Mouse (Mus musculus) myocyte (in vitro differentiated cells): ENCODE results near the gene Fxyd1.

Experiments used
- CEBPB ChIP-seq: IDR thresholded peaks from 2 replicates; pipeline ENCODE4 v1.6.1; 2011; ENCODE audit warnings: mild to moderate bottlenecking, moderate library complexity; ENCODE audit not compliant: poor library complexity, insufficient read depth, severe bottlenecking
- E2F4 ChIP-seq: IDR thresholded peaks from one replicate; pipeline ENCODE4 v1.6.1; 2011; ENCODE audit warnings: mild to moderate bottlenecking, control low read depth, moderate library complexity; ENCODE audit not compliant: insufficient read depth
- MYOG ChIP-seq, 3 experiments: IDR thresholded peaks; one replicate each; pipeline ENCODE4 v1.6.1; 2011; ENCODE audit warnings: control low read depth in 2 of 3, low read depth in 2 of 3, mild to moderate bottlenecking in 2 of 3; ENCODE audit not compliant: insufficient read length in 2 of 3, control insufficient read depth in 1 of 3, insufficient read depth in 1 of 3
- POLR2A ChIP-seq: IDR thresholded peaks from one replicate; pipeline ENCODE4 v1.6.1; 2011; ENCODE audit warnings: low read depth, mild to moderate bottlenecking, control low read depth, moderate library complexity; ENCODE audit not compliant: insufficient read length

GRCm38 (mm10) chr7:31035291-31035690 is 21.7 kb downstream of the Fxyd1 start:
- TF ChIP-seq POLR2A: no peak
- no peak for TF ChIP-seq MYOG (IDR thresholded peaks at IDR 0.05; ENCODE audit: control insufficient read depth in 1 of 3, insufficient read depth in 1 of 3, insufficient read length in 2 of 3, low read depth in 2 of 3)
- no peak for TF ChIP-seq CEBPB
- no peak for TF ChIP-seq E2F4
